Mouse (Mus musculus) heart, embryonic 15.5 days (tissue): Measurements from ENCODE around the gene Daam1. TPM values are rescaled to one million over a fixed set of nuclear protein-coding genes. Genes with fewer than 3 reads are reported as not detected.

ENCODE experiments used
- ATAC-seq: fragments of 200-750 bp; cut with Nextera tagmentation; replicated peaks from 2 replicates; pipeline ENCODE4 v1.8.0; 2017; ENCODE audit warnings: low read depth, moderate TSS enrichment; ENCODE audit not compliant: insufficient number of reproducible peaks, insufficient read depth, low FRiP score
- H3K27ac ChIP-seq: fragments of 300-500 bp; sonication (generic); 2 replicates; pipeline ENCODE4 v1.5.1; 2015; ENCODE audit warnings: mild to moderate bottlenecking, inconsistent platforms
- H3K27me3 ChIP-seq: fragments of 300-500 bp; sonication (generic); 2 replicates; pipeline ENCODE4 v1.6.1; 2015; ENCODE audit warnings: inconsistent platforms
- H3K36me3 ChIP-seq: fragments of 300-500 bp; sonication (generic); 2 replicates; pipeline ENCODE4 v1.6.1; 2015; ENCODE audit warnings: mild to moderate bottlenecking, inconsistent platforms
- H3K4me1 ChIP-seq: fragments of 300-500 bp; sonication (generic); replicated peaks from 2 replicates; pipeline ENCODE4 v1.6.1; 2015; ENCODE audit warnings: inconsistent platforms
- H3K4me2 ChIP-seq: fragments of 300-500 bp; sonication (generic); 2 replicates; pipeline ENCODE4 v1.6.1; 2015; ENCODE audit warnings: inconsistent platforms, mild to moderate bottlenecking, moderate library complexity
- H3K4me3 ChIP-seq: fragments of 300-500 bp; sonication (generic); 2 replicates; pipeline ENCODE4 v1.5.1; 2015; ENCODE audit warnings: mild to moderate bottlenecking, inconsistent platforms
- H3K9ac ChIP-seq: fragments of 300-500 bp; sonication (generic); 2 replicates; pipeline ENCODE4 v1.6.1; 2015; ENCODE audit warnings: mild to moderate bottlenecking, inconsistent platforms
- H3K9me3 ChIP-seq: fragments of 300-500 bp; sonication (generic); replicated peaks from 2 replicates; pipeline ENCODE4 v1.6.1; 2016; ENCODE audit warnings: inconsistent platforms
- WGBS: fragments of 180-500 bp; shearing (Covaris S2); methylation state at CpG from one replicate; pipeline ENCODE4 v1.1.7; 2015; ENCODE audit warnings: mixed read lengths; 5-methylcytosine and 5-hydroxymethylcytosine counted together
- polyA plus RNA-seq: library from polyadenylated mRNA; unstranded; fragments of >200 nt; fragmentation: Nextera tagmentation; extraction: Ambion mirVana; gene quantifications from 2 replicates; pipeline ENCODE4 v1.2.1, GENCODE M21; 2015

Daam1 gene
- polyA plus RNA-seq, 1 experiment from 2014 or later = 20.9 TPM

- WGBS = 93% methylated on average over 3 of the region's 3 CpGs
- H3K9ac ChIP-seq = no peak overlapping the region
- H3K4me3 ChIP-seq = no peak overlapping the region
- no peak overlapping the region for H3K27ac ChIP-seq
- H3K27me3 ChIP-seq = no peaks in the 10 kb centered on the region
- H3K9me3 ChIP-seq = no peaks in the 10 kb centered on the region
- peaks cover 23% of the 10 kb centered on the region for H3K4me1 ChIP-seq
- no peaks in the 10 kb centered on the region for H3K36me3 ChIP-seq
- no peak for ATAC-seq
- H3K4me2 ChIP-seq = no peak overlapping the region
These were observed 21.3 kb upstream of the Daam1 start for GRCm38 (mm10) chr12:71809550-71809949.

DNA sequence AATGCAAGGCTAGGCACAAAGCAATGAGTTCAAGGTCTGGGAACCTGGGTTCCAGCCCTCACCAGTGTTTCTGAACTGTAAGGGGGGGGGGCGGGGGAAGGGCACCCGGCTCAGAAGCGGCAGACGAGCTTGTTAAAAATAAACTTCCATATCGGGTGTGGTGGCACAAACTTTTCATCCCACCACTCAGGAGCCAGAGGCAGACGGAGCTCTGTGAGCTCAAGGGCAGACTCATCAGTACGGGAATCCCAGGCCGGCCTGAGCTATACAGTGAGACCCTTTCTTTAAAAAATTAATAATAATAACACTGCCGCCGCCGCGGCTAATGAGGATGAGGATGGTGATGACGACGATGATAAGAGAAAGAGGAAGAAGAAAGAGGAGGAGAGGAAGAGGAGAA is 18.3 kb upstream of the Daam1 start:
- 58% methylated on average over 14 of the region's 14 CpGs for WGBS
- H3K9ac ChIP-seq = no peak overlapping the region
- no peaks in the 10 kb centered on the region for H3K27me3 ChIP-seq
- no peaks in the 10 kb centered on the region for H3K9me3 ChIP-seq
- H3K36me3 ChIP-seq = no peaks in the 10 kb centered on the region
- H3K4me1 ChIP-seq = peaks cover 29% of the 10 kb centered on the region
- H3K27ac ChIP-seq = peak overlapping the region; percentile 34; the same call in 1 of the 2 replicates
- no peak overlapping the region for H3K4me3 ChIP-seq
- no peak overlapping the region for H3K4me2 ChIP-seq
- ATAC-seq = no peak

DNA sequence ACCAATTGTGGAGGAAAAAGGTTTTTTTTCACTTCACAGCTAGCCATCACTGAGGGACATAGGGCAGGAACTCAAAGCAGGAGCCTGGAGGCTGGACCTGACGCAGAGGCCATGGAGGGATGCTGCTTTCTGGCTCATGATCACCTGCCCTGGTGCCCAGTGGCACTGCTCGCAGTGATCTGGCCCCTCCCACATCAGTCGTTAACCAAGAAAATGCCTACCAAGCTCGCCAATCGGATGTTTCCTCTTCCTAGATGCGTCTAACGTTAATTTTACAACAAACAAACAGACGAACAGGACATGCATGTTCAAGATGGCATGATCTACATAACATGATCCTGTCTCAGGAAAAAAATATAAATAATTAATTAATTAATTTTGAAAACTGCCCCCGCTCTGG is 17.6 kb upstream of the Daam1 start:
- H3K27me3 ChIP-seq = no peaks in the 10 kb centered on the region
- no peaks in the 10 kb centered on the region for H3K9me3 ChIP-seq
- H3K4me3 ChIP-seq = no peak overlapping the region
- H3K36me3 ChIP-seq = no peaks in the 10 kb centered on the region
- 84% methylated on average over 9 of the region's 9 CpGs for WGBS
- no peak overlapping the region for H3K9ac ChIP-seq
- H3K27ac ChIP-seq = peak overlapping the region; percentile 45; the same call in 1 of the 2 replicates
- no peak for ATAC-seq
- H3K4me2 ChIP-seq = no peak overlapping the region
- peaks cover 29% of the 10 kb centered on the region for H3K4me1 ChIP-seq

- no peaks in the 10 kb centered on the region for H3K36me3 ChIP-seq
- no peaks in the 10 kb centered on the region for H3K9me3 ChIP-seq
- no peak for ATAC-seq
- H3K4me1 ChIP-seq = peaks cover 25% of the 10 kb centered on the region
- H3K27me3 ChIP-seq = no peaks in the 10 kb centered on the region
- 30% methylated on average over 7 of the region's 7 CpGs for WGBS
- H3K9ac ChIP-seq = no peak overlapping the region
- no peak overlapping the region for H3K4me3 ChIP-seq
- peak overlapping the region; percentile 45 for H3K27ac ChIP-seq
- H3K4me2 ChIP-seq = no peak overlapping the region
These were observed 17.1 kb upstream of the Daam1 start for GRCm38 (mm10) chr12:71813761-71814160.

DNA sequence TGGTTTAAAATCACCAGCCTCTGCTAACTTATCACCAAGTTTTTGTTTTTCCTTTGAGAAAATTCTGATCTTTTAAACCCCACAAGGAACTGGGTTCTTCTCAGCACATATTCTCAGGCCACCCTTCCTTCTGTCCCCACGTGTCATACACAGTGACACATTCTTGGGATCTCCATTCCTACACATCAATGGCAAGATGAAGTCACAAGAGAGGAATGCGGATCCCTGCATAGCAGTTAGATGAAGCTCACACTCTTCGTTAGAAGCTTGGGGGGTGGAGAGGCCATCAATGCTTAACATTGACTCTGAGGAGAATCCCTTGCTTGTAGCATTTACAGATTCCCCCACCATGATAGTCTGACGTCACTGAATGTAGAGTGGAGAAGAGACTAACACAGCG is 10.8 kb upstream of the Daam1 start:
- H3K9me3 ChIP-seq = no peaks in the 10 kb centered on the region
- H3K4me3 ChIP-seq = no peak overlapping the region
- peaks cover 13% of the 10 kb centered on the region for H3K4me1 ChIP-seq
- peak; percentile 60; the same call in 1 of the 2 replicates for ATAC-seq
- H3K9ac ChIP-seq = no peak overlapping the region
- WGBS = 45% methylated on average over 5 of the region's 5 CpGs
- H3K27me3 ChIP-seq = no peaks in the 10 kb centered on the region
- no peak overlapping the region for H3K27ac ChIP-seq
- no peak overlapping the region for H3K4me2 ChIP-seq
- no peaks in the 10 kb centered on the region for H3K36me3 ChIP-seq

DNA sequence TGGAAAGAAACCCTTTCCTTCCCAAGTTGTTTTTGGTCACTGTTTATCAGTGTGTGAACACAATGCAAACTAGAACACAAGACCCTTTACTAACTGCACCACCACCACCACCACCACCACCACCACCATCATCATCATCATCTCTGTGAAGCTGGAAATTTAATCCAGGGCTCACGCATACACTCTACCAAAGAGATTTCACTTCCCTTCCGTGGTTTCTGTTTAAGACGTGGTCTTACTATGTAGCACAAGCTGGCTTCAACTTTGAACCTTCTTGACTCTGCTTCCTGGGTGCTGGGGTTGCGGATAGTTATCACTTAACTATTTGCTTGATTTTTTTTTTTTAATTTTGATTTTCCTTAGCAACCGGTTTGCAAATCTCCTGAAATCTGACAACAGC is 9.6 kb upstream of the Daam1 start:
- WGBS = 88% methylated on average over 5 of the region's 5 CpGs
- Histone ChIP-seq H3K9me3 (no peaks in the 10 kb centered on the region), H3K9ac (no peak overlapping the region)

DNA sequence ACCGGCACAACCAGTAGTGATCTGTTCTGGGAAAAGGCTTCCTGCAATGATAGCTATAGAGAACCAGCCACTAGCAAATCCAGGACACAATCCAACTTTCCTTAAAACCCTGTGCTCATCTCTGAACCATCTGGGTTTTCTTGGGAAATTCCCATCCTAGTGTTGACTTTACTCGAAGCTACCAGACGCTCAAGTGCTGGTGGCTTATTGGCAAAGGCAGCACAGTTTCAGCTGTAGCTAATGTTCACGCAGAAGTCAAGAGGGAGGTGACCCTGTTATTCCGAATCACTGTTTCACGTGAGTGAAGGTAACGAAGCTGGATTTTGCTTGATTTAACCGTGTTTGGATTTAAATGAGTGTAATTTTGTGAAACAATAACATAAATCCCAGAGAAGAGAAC is 9.1 kb upstream of the Daam1 start:
- H3K4me1 ChIP-seq = peaks cover 7% of the 10 kb centered on the region
- no peak overlapping the region for H3K9ac ChIP-seq
- H3K4me2 ChIP-seq = no peak overlapping the region
- no peaks in the 10 kb centered on the region for H3K9me3 ChIP-seq
- no peak for ATAC-seq
- H3K27ac ChIP-seq = no peak overlapping the region
- H3K36me3 ChIP-seq = no peaks in the 10 kb centered on the region
- H3K4me3 ChIP-seq = no peak overlapping the region
- WGBS = 75% methylated on average over 8 of the region's 8 CpGs
- no peaks in the 10 kb centered on the region for H3K27me3 ChIP-seq

More for the DNA sequence above, 9.6 kb upstream of the Daam1 start:
- no peak overlapping the region for H3K4me2 ChIP-seq
- H3K27ac ChIP-seq = no peak overlapping the region
- H3K27me3 ChIP-seq = no peaks in the 10 kb centered on the region
- no peak overlapping the region for H3K4me3 ChIP-seq
- ATAC-seq = no peak
- no peaks in the 10 kb centered on the region for H3K36me3 ChIP-seq
- peaks cover 7% of the 10 kb centered on the region for H3K4me1 ChIP-seq

DNA sequence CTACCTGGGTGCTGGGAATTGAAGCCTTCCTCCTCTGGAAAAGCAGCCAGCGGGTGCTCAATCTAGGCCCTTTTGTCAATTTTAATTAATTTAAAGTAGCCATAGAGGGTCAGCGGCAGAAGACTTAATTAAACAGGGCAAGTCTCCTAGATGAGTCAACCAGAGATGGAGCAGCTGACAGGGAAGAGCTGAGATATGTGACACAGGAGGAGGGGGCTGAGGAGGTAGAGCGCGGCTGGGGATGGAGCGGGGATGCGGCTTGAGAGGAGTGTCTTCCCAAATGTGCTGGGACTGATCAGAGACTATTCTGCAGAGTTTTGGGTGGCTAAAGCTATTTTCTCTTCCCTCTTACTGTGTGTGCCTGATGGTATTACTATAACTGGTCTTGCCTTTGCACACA is 6.0 kb upstream of the Daam1 start:
- no peak overlapping the region for H3K27ac ChIP-seq
- 81% methylated on average over 6 of the region's 6 CpGs for WGBS
- ATAC-seq = no peak

DNA sequence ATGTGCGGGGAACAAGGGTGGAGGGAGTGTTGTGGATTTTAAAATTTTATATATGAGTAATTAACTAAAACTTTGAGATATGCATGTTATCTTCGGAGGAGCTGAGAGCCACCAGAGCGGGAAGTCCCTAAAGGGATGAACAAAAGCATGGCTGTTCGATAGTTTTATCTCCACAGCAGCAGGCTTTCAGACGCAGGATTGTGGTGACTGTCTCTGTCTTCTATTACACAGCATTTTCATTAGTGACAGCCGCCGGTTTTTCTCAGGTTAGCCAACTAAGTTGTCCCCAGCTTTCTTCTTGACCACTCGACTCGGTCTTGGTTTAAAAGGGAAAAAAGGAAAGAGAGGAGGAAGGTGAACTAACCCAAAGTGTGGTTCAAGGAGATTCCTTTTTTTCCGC is 739 bp upstream of the Daam1 start:
- Histone ChIP-seq H3K27ac (peak overlapping the region; percentile 97), H3K36me3 (no peaks in the 10 kb centered on the region), H3K27me3 (no peaks in the 10 kb centered on the region), H3K4me2 (peak overlapping the region; percentile 70), H3K9ac (peak overlapping the region; percentile 79), H3K4me1 (peaks cover 30% of the 10 kb centered on the region), H3K9me3 (no peaks in the 10 kb centered on the region), H3K4me3 (peak overlapping the region; percentile 94)
- ATAC-seq = no peak
- WGBS = 5% methylated on average over 10 of the region's 10 CpGs

More for the DNA sequence above, 6.0 kb upstream of the Daam1 start:
- no peak overlapping the region for H3K9ac ChIP-seq
- no peaks in the 10 kb centered on the region for H3K36me3 ChIP-seq
- H3K4me1 ChIP-seq = peaks cover 9% of the 10 kb centered on the region
- no peaks in the 10 kb centered on the region for H3K9me3 ChIP-seq
- H3K4me2 ChIP-seq = no peak overlapping the region
- H3K27me3 ChIP-seq = no peaks in the 10 kb centered on the region
- H3K4me3 ChIP-seq = no peak overlapping the region

DNA sequence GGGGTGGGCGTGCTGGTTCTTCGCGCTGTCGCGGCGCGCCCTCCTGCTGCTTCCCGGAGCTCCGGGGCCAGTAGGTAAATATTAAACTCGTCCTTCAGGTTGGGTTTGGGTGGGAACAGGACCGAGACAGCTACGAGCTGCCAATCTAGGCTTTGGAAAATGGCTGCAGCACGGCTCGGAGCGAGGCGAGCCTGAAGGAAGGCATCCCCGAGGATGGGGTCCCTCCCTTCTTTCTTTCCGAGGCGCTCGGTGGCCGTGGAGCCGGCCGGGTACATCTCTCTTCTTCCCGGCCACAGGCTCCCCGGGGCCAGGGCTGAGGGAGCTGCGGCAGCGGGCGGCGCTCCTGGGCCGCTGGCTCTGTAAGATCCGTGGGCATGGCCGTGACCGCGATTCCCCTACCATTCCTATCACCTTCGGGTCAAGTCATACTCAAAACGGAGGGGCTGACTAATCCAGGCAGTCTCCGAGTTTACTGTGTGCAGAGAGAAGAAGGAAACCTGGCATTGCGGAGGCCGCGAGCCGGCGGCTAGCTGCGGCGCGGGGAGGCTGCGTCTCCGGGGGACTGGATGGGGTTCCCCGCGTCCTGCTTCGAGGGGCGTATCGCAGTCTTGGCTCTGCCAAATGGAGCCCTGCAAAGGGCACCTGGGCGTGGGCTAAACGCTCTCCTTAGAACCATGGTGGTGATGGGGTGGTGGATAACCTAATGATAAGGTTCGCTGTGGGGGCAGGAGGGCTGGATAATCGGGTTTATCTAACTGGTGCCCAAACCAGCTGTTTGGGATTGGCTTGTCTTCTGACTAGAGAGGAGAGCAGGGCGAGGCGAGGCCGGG is 595 bp downstream of the Daam1 start:
- WGBS = under 1% methylated on average over 59 of the region's 59 CpGs
- Histone ChIP-seq H3K36me3 (no peaks in the 10 kb centered on the region), H3K27ac (peak overlapping the region; percentile 97), H3K4me2 (peak overlapping the region; percentile 70), H3K27me3 (no peaks in the 10 kb centered on the region), H3K4me3 (peak overlapping the region; percentile 94), H3K9ac (peak overlapping the region; percentile 94), H3K9me3 (no peaks in the 10 kb centered on the region), H3K4me1 (peaks cover 43% of the 10 kb centered on the region)
- peak; percentile 27 for ATAC-seq

DNA sequence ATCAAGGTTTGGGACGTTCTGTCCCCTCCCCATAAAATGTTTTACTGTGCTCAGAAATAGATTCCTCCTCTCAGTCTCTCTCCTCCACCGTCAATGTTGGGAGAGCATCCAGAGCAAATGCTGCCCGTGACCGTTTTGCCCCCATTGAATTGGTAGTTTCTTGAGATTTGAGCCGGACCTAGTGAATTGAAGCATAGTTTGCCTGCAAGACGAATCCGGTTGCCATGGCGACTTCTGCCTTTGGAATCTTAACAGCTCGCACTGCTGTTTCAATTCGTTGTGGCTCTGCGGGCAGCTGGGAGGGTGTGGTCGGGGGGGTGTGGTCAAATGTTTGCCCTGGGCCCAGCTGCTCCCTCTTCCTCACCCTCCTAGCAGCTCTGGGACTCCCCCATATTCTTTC is 1.3 kb downstream of the Daam1 start:
- peak overlapping the region; percentile 94 for H3K9ac ChIP-seq
- no peaks in the 10 kb centered on the region for H3K36me3 ChIP-seq
- ATAC-seq = no peak
- under 1% methylated on average over 12 of the region's 12 CpGs for WGBS
- H3K27me3 ChIP-seq = no peaks in the 10 kb centered on the region
- H3K4me1 ChIP-seq = peaks cover 50% of the 10 kb centered on the region
- H3K9me3 ChIP-seq = no peaks in the 10 kb centered on the region
- H3K4me2 ChIP-seq = peak overlapping the region; percentile 70
- H3K27ac ChIP-seq = peak overlapping the region; percentile 97
- H3K4me3 ChIP-seq = peak overlapping the region; percentile 94

DNA sequence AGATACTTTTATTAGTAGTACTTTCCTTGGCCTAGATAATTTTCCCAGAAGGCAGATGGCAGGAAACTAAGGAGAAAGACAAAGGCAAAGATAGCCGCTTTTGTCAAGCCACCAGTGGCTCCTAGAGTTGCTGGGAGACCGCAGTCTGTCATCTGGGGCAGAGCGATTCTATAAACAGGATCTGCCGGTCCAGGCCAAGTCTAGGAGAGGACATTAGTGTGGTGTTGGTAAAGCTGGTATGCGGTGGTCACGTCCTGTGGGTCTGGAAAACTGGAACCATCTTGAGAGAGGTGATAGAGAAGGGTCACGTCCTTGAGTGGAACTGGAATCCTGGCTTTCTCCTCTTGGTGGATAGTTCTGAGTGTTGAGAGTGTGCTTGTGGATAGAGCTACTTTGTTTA is 3.2 kb downstream of the Daam1 start:
- H3K27me3 ChIP-seq = no peaks in the 10 kb centered on the region
- H3K9me3 ChIP-seq = no peaks in the 10 kb centered on the region
- H3K4me2 ChIP-seq = peak overlapping the region; percentile 48
- no peaks in the 10 kb centered on the region for H3K36me3 ChIP-seq
- H3K27ac ChIP-seq = peak overlapping the region; percentile 25
- H3K4me3 ChIP-seq = no peak overlapping the region
- WGBS = 20% methylated on average over 7 of the region's 7 CpGs
- no peak overlapping the region for H3K9ac ChIP-seq
- H3K4me1 ChIP-seq = peaks cover 68% of the 10 kb centered on the region
- ATAC-seq = no peak
